Mouse (Mus musculus) cerebellum, adult 8-10 months (tissue): ENCODE data around the gene Olfr352.

Experiments
- DNase-seq: peaks from one replicate; pipeline ENCODE4 v3.0.0; 2022

Gene Olfr352

GRCm38 (mm10) chr2:36868160-36868559 is at the start of gene Olfr352:
Gene Olfr352, plus strand, starts transcription at chr2:36868460.
- DNase-seq: no peak

GRCm38 (mm10) chr2:36846010-36846409 is 22.2 kb upstream of the Olfr352 start, which contains the start of gene Olfr350:
Gene Olfr350, plus strand, starts transcription at chr2:36846310.
- no peak for DNase-seq

- DNase-seq: no peak
Measured at GRCm38 (mm10) chr2:36862560-36862959, 5.7 kb upstream of the Olfr352 start, which contains the start of gene Olfr351. Gene Olfr351, minus strand, starts transcription at chr2:36862660.

GRCm38 (mm10) chr2:36892836-36893235 is 24.6 kb downstream of the Olfr352 start, which contains the start of gene Olfr353:
Gene Olfr353, minus strand, starts transcription at chr2:36892936.
- DNase-seq: no peak

GRCm38 (mm10) chr2:36897114-36897513 is 28.9 kb downstream of the Olfr352 start:
- no peak for DNase-seq

GRCm38 (mm10) chr2:36905380-36905779 is 37.1 kb downstream of the Olfr352 start, which contains the start of gene Olfr354:
Gene Olfr354, plus strand, starts transcription at chr2:36905680.
- no peak for DNase-seq
